Mouse (Mus musculus): Measurements from ENCODE around the gene Sigmar1.
"Not testable (repeated sequence)": the region's sequence is repeated elsewhere in the genome, so short reads cannot be mapped to it uniquely, and the experiment has no call there.

The Sigmar1 gene

GRCm38 (mm10) chr4:41755338-41756305 is at the start of gene Sigmar1:
Sigmar1 (minus strand) TSS chr4:41756157.
- DNase-seq: peak; percentile 95

- DNase-seq: not testable (repeated sequence)
These were observed 27.2 kb upstream of the Sigmar1 start for GRCm38 (mm10) chr4:41783197-41783596.

- not testable (repeated sequence) for DNase-seq
These were observed 26.8 kb upstream of the Sigmar1 start for GRCm38 (mm10) chr4:41782711-41783110.

GRCm38 (mm10) chr4:41781748-41782485 is 26.0 kb upstream of the Sigmar1 start:
- DNase-seq: not testable (repeated sequence)

DNA sequence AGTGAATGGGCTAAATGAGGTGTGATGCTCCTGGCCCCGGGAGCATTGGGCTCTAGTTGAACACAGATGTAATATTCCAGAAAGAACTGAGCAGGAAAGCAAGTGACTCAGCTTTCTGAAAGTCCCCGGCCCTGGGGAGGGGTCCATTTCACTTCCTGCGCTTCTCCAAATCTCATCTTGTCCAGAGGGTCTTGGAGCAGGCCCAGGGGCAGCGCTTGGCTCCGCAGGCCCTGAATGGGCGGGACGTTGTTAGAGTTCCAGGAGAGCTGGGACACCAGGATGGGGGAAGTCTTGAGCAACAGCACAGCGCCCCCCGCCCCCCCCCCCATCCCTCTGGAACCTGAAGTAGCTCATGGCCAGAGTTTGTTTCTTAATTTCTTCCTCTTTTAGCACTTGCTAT is 25.3 kb upstream of the Sigmar1 start:
- DNase-seq: not testable (repeated sequence)

DNA sequence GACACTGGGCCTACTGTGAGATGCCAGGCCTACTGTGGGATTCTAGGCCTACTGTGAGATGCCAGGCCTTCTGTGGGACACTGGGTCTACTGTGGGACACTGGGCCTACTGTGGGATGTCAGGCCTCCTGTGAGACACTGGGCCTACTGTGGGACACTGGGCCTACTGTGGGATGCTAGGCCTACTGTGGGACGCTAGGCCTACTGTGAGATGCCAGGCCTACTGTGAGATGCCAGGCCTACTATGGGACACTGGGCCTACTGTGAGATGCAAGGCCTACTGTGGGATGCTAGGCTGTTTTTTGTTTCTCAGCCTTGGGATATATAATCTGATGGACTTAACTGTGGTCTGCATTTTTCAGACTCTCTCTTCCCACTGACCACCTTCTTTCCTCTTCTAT is 19.9 kb upstream of the Sigmar1 start:
- DNase-seq: not testable (repeated sequence)

- DNase-seq: not testable (repeated sequence)
These were observed 18.5 kb upstream of the Sigmar1 start for GRCm38 (mm10) chr4:41774506-41774905.

GRCm38 (mm10) chr4:41774002-41774401 is 18.0 kb upstream of the Sigmar1 start, which contains the start of gene Ccl27a:
Ccl27a (minus strand) TSS chr4:41774247.
- peak; percentile 85 for DNase-seq

- DNase-seq: peak; percentile 56
These were observed 17.5 kb upstream of the Sigmar1 start for GRCm38 (mm10) chr4:41773502-41773901.

GRCm38 (mm10) chr4:41772946-41773345 is 17.0 kb upstream of the Sigmar1 start:
- not testable (repeated sequence) for DNase-seq

GRCm38 (mm10) chr4:41767301-41767700 is 11.3 kb upstream of the Sigmar1 start:
- not testable (repeated sequence) for DNase-seq

DNA sequence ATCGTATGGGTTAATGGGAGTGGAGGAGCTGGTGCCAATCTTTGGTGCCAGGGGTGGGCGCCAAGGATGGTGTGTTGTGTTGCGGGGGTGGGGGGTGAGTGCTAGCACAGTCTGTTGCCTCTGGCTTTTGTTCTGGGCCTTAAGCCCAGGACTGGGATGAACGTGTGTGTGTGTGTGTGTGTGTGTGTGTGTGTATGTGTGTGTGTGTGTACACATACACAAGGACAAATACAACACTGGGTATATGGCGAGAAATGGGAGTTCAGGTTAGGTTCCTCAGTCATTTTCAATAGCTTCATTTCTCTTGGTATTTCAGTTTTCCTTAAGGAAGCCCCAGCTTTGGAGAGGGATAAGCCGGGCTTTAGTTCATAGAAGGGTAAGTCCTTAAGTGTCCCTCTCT is 7.2 kb upstream of the Sigmar1 start:
- DNase-seq: not testable (repeated sequence)

- not testable (repeated sequence) for DNase-seq
These were observed 6.7 kb upstream of the Sigmar1 start for GRCm38 (mm10) chr4:41762688-41763114.

- no peak for DNase-seq
These were observed 6.2 kb upstream of the Sigmar1 start for GRCm38 (mm10) chr4:41762099-41762687.

DNA sequence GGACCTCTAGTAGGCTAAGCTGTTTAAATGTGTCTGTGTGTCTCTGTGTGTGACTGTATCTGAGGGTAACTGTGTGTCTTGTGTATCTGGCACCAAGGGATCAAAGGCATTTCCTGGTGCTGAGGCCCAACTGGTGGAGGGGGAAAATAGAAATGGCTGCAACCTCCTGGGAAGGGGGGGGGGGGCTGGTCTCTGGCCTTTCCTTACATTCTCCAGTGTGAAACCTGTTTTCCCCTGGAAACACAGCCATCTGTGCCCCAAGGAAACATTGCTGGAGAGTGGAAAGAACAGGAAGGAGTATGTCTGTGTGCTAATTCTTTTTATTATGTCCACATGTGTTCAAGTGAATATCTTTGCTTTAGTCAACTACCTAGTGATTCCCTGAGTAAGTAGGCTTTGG is 5.7 kb upstream of the Sigmar1 start:
- DNase-seq: no peak

DNA sequence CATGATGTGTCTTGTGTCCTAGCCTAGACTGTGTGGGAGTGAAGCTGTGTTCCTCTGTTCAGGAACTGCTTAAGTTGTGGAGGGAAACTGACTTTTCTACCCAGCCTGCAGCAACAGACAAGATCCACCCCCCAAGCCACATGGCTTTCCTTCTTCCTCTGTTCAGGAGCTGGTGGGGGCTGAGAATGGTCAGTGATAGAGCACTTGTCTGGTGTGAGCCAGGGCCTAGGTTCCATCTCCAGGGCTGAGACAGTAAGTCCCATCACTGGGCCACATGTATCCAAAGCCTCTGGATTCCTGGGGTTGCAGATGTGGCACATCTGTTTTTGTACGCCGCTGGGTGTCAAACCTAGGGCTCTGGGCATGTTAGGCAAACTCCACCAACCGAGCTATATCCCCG is 5.0 kb upstream of the Sigmar1 start:
- no peak for DNase-seq

DNA sequence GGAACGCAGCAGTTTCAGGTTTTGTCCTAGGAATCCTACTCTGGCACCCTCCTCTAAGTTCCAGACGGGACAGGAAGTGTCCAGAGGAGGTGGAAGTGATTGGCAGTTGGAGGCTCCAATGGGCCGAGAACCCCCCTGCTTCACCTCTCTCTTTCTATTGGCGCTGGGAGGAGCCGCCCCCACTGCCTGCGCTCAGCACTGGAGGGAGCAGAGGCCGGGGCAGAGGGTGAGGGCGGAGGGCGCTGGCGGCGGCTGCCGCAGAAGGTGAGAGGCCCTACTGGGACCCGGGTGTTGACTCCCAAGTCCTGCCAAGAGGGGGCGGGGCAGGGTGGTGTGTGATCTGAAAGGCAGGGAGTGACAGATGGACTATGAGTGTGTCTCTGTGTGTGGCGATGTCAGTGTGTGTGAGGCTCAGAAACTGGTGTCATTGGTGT is 4.3 kb upstream of the Sigmar1 start:
- peak; percentile 63 for DNase-seq

DNA sequence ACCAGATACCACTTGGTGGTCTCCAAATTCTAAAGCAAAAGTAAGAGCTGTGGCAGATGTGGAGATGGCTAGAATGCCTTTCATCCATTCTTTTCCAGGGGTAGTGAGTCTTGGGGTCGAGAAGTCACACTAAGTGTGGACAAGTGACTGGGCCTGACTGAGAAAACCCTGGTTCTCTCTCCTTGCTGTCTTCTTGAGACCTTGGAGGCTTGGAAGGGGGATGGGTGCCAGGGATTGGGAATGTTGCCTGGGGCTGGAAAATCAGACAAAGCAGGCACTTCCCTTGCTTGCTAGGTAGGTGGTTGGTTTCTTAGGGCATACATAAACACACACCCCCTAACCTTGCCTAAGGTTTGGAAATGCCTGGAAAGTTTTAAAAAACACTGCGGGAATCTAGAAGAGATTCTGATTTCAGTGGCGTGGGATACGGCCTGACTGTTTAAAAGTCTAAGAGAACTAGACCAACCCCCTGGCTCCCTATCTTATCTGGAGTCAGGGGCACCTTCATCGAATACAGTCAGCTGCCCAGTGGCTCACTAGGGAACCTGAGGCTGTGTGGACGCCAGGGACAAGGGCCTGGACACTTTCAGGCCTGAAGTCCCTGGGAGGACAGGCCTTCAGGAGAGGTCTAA is 3.8 kb upstream of the Sigmar1 start:
- no peak for DNase-seq

- DNase-seq: no peak
These were observed 3.2 kb upstream of the Sigmar1 start for GRCm38 (mm10) chr4:41759206-41759605.

GRCm38 (mm10) chr4:41758701-41759100 is 2.7 kb upstream of the Sigmar1 start:
- DNase-seq: no peak

- DNase-seq: no peak
These were observed 2.1 kb upstream of the Sigmar1 start for GRCm38 (mm10) chr4:41758021-41758420.

GRCm38 (mm10) chr4:41757321-41757720 is 1.4 kb upstream of the Sigmar1 start:
- DNase-seq: no peak

DNA sequence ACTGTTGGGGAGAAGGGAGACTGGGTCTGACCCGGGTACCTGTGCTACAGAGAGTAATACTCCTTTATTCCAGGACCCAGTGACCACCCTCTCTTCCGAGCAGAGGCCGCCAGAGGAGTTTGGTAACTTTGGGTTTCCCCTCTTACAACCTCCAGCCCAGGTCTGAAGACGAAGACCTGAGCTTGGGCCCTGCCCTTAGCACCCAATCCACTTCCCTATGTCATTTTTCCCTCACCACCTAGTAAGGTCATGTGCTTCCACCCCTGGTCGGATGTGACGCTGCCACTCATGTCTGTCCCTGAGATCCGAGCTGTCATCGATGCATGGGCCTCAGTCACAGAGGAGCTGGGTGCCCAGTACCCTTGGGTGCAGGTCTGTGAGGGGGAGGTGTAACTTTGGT is 483 bp upstream of the Sigmar1 start:
- no peak for DNase-seq

All from thymus, postnatal 25 days (tissue).